Mouse (Mus musculus) brain, embryonic 14.5 days (tissue): Measurements from ENCODE around the gene Nos1.

Experiments
- CTCF ChIP-seq: fragments of 200-500 bp; IDR thresholded peaks from 2 replicates; pipeline ENCODE4 v1.5.1; 2012; ENCODE audit warnings: inconsistent platforms, mild to moderate bottlenecking, moderate library complexity, borderline replicate concordance; ENCODE audit not compliant: insufficient read depth, insufficient read length; ENCODE audit errors: extremely low read depth
- POLR2A ChIP-seq: fragments of 200-500 bp; IDR thresholded peaks from 2 replicates; pipeline ENCODE4 v1.6.1; 2012; ENCODE audit warnings: mild to moderate bottlenecking, inconsistent platforms, borderline replicate concordance; ENCODE audit not compliant: poor library complexity, insufficient read depth, insufficient read length, severe bottlenecking; ENCODE audit errors: extremely low read depth

- TF ChIP-seq CTCF (no peak), POLR2A (no peak)
These were observed 110.7 kb downstream of the Nos1 start for GRCm38 (mm10) chr5:117891545-117891944.
